Mouse (Mus musculus) CH12.LX (cell line): Measurements from ENCODE around the gene Ptpn6.

Source experiments
- CTCF ChIP-seq, 2 experiments: IDR thresholded peaks in 1 of 2; conservative IDR thresholded peaks in 1 of 2; 2 replicates each; pipeline ENCODE4 v1.5.1; 2011 to 2012; ENCODE audit warnings: low read depth in 2 of 2, low read length in 2 of 2, improper control_type of control experiment in 1 of 2, inconsistent platforms in 1 of 2, mild to moderate bottlenecking in 1 of 2, moderate library complexity in 1 of 2
- UBTF ChIP-seq: IDR thresholded peaks from 2 replicates; pipeline ENCODE4 v1.6.1; 2012; ENCODE audit warnings: low read depth, mild to moderate bottlenecking, inconsistent platforms, low read length, improper control_type of control experiment, moderate library complexity

DNA sequence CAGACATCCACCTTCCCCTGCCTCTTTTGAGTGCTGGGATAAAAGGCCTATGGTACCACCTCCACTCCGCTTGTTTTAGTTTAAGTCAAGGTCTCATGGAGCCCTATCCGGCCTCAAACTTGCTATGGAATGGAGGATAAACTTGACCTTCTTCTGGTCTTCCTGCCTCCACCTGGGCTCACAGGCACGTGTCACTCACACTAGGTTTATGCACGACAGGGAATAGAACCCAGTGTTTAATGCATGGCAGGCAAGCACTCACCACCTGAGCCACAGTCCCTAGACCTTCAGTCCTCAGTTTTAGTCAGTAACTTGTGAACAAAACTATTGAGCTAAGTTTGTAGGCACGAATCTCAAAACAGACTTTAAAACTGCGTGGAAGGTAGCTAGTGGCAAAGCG is 7.5 kb downstream of the Ptpn6 start:
- TF ChIP-seq UBTF (no peak), CTCF (conservative IDR thresholded peaks at IDR 0.05 in 1 of 2, IDR thresholded peaks at IDR 0.05 in 1 of 2; ENCODE audit: low read depth in 2 of 2, low read length in 2 of 2) (no peak)
